Mouse (Mus musculus): ENCODE measurements at regions not wholly inside any gene's neighbourhood (a gene's known extent, or its start where the extent isn't known, plus 50 kb on each side); places are given as distances from the start of the nearest gene placed in this dataset.

DNA sequence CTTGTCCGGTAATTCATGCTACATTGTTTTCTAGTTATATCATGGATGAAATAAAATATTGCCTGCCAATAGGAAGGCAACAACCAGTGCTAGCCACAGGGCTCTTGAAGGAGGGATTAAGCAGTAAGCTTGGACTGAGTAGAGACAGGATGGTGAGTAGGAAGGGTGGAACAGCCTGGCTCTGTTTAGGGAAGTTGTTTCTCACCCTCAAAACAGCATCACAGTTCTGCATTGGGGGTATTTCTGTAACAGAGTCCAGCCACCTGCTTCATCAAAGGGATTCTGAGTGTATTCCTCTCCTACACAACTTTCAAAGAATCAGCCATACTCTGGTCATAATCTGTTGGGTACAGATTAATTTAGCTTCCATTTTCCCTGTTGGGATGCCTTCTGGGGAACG, 380.0 kb upstream of the Pik3r1 start:
- no peak for TF ChIP-seq CTCF (conservative IDR thresholded peaks at IDR 0.05; ENCODE audit: low read length)
- TF ChIP-seq NANOG (IDR thresholded peaks at IDR 0.05; ENCODE audit: borderline replicate concordance, low read length) = no peak

Data from E14TG2a.4 (cell line).